Mouse (Mus musculus): ENCODE results near the gene Acbd5.
"Not testable (repeated sequence)": the region's sequence is repeated elsewhere in the genome, so short reads cannot be mapped to it uniquely, and the experiment has no call there.

The Acbd5 gene

GRCm38 (mm10) chr2:23067552-23068369 lies at the start of gene Acbd5:
Gene Acbd5, plus strand, starts transcription at chr2:23068167.
- peak; percentile 98 for DNase-seq (ENCODE audit: low read depth)

- peak; percentile 59 for DNase-seq (ENCODE audit: low read depth)
These were observed 48.8 kb upstream of the Acbd5 start for GRCm38 (mm10) chr2:23019170-23019569.

GRCm38 (mm10) chr2:23021320-23021719 lies 46.6 kb upstream of the Acbd5 start:
- no peak for DNase-seq (ENCODE audit: low read depth)

GRCm38 (mm10) chr2:23021721-23022120 lies 46.2 kb upstream of the Acbd5 start:
- peak; percentile 74 for DNase-seq (ENCODE audit: low read depth)

GRCm38 (mm10) chr2:23023023-23023422 lies 44.9 kb upstream of the Acbd5 start:
- no peak for DNase-seq (ENCODE audit: low read depth)

GRCm38 (mm10) chr2:23023714-23024282 lies 44.2 kb upstream of the Acbd5 start:
- DNase-seq (ENCODE audit: low read depth): no peak

GRCm38 (mm10) chr2:23026379-23026778 lies 41.6 kb upstream of the Acbd5 start:
- DNase-seq (ENCODE audit: low read depth): no peak

GRCm38 (mm10) chr2:23028826-23029225 lies 39.1 kb upstream of the Acbd5 start:
- no peak for DNase-seq (ENCODE audit: low read depth)

GRCm38 (mm10) chr2:23030631-23031030 lies 37.3 kb upstream of the Acbd5 start:
- no peak for DNase-seq (ENCODE audit: low read depth)

GRCm38 (mm10) chr2:23034692-23035435 lies 33.1 kb upstream of the Acbd5 start:
- DNase-seq (ENCODE audit: low read depth): no peak

- no peak for DNase-seq (ENCODE audit: low read depth)
These were observed 32.5 kb upstream of the Acbd5 start for GRCm38 (mm10) chr2:23035467-23035866.

GRCm38 (mm10) chr2:23039082-23040000 lies 28.6 kb upstream of the Acbd5 start:
- DNase-seq (ENCODE audit: low read depth): peak; percentile 49

- DNase-seq (ENCODE audit: low read depth): peak; percentile 99
These were observed 27.8 kb upstream of the Acbd5 start, which contains the start of gene Abi1 for GRCm38 (mm10) chr2:23040001-23040646. Gene Abi1, minus strand, starts transcription at chr2:23040241.

- DNase-seq (ENCODE audit: low read depth): not testable (repeated sequence)
These were observed 27.3 kb upstream of the Acbd5 start for GRCm38 (mm10) chr2:23040690-23041089.

- DNase-seq (ENCODE audit: low read depth): peak; percentile 86
These were observed 26.5 kb upstream of the Acbd5 start for GRCm38 (mm10) chr2:23041457-23041856.

- DNase-seq (ENCODE audit: low read depth): no peak
These were observed 25.8 kb upstream of the Acbd5 start for GRCm38 (mm10) chr2:23042189-23042588.

- no peak for DNase-seq (ENCODE audit: low read depth)
These were observed 22.3 kb upstream of the Acbd5 start for GRCm38 (mm10) chr2:23045703-23046102.

- peak; percentile 31 for DNase-seq (ENCODE audit: low read depth)
These were observed 20.0 kb upstream of the Acbd5 start for GRCm38 (mm10) chr2:23048006-23048405.

GRCm38 (mm10) chr2:23051890-23052289 lies 16.1 kb upstream of the Acbd5 start:
- DNase-seq (ENCODE audit: low read depth): no peak

- peak; percentile 69 for DNase-seq (ENCODE audit: low read depth)
These were observed 15.4 kb upstream of the Acbd5 start for GRCm38 (mm10) chr2:23052523-23052922.

- DNase-seq (ENCODE audit: low read depth): no peak
These were observed 387 bp downstream of the Acbd5 start for GRCm38 (mm10) chr2:23068370-23068737.
